Mouse (Mus musculus): ENCODE measurements at regions not wholly inside any gene's neighbourhood (a gene's known extent, or its start where the extent isn't known, plus 50 kb on each side); places are given as distances from the start of the nearest gene placed in this dataset.

- TF ChIP-seq CTCF (IDR thresholded peaks at IDR 0.05; ENCODE audit: insufficient read depth, low read length): no peak
- TF ChIP-seq POLR2A (IDR thresholded peaks at IDR 0.05; ENCODE audit: borderline replicate concordance, extremely low read depth, low read depth, low read length): no peak
These were observed 70.1 kb upstream of the Epcam start for GRCm38 (mm10) chr17:87565631-87566030.
